Comparison of ENCODE assay signal across 8 mouse cellular contexts in genomic region chr1:34841709-34842388, GRCm38 (mm10). TPM values are rescaled to one million over a fixed set of nuclear protein-coding genes. Genes with fewer than 3 reads are reported as not detected.
DNase-seq lines count a peak whose midpoint lies in the region; ATAC-seq and TF ChIP-seq lines count a peak whose summit lies in the region.

No protein-coding gene starts in this region.

- WGBS in heart, embryonic 10.5 days: 1% methylated on average over 12 of the region's 12 CpGs
- 3% methylated on average over 12 of the region's 12 CpGs for WGBS in midbrain, embryonic 11.5 days

- H3K9me3 ChIP-seq in heart, embryonic 10.5 days: no peaks in the 10 kb centered on the region
- no peaks in the 10 kb centered on the region for H3K9me3 ChIP-seq in MEL (replicated peaks; ENCODE audit: insufficient read depth, low read length)
- no peaks in the 10 kb centered on the region for H3K9me3 ChIP-seq in midbrain, embryonic 11.5 days (ENCODE audit: control insufficient read depth, low read length)

- H3K79me2 ChIP-seq in MEL (ENCODE audit: control insufficient read depth, insufficient read depth, low read length, poor library complexity): peaks cover 52% of the 10 kb centered on the region

- H3K27ac ChIP-seq in heart, embryonic 10.5 days: peak overlapping the region; percentile 97
- peak overlapping the region; percentile 82 for H3K27ac ChIP-seq in MEL (ENCODE audit: control insufficient read depth, low read depth, low read length)
- peak overlapping the region; percentile 90 for H3K27ac ChIP-seq in midbrain, embryonic 11.5 days (ENCODE audit: low read depth, low read length)

- H3K36me3 ChIP-seq in heart, embryonic 10.5 days: no peaks in the 10 kb centered on the region
- peaks cover 8 to 29% of the 10 kb centered on the region in 2 experiments for H3K36me3 ChIP-seq in MEL (ENCODE audit: control insufficient read depth in 1 of 2, insufficient read depth in 2 of 2, low read length in 2 of 2)
- no peaks in the 10 kb centered on the region for H3K36me3 ChIP-seq in midbrain, embryonic 11.5 days (ENCODE audit: control insufficient read depth, insufficient read depth, low read length)

- ATAC-seq in midbrain, embryonic 11.5 days (ENCODE audit: low FRiP score): no peak

- peak overlapping the region; percentile 80 for H3K4me2 ChIP-seq in midbrain, embryonic 11.5 days

- H3K27me3 ChIP-seq in heart, embryonic 10.5 days (ENCODE audit: insufficient read depth, poor library complexity, severe bottlenecking): no peaks in the 10 kb centered on the region
- H3K27me3 ChIP-seq in MEL (ENCODE audit: control insufficient read depth in 1 of 2, insufficient read depth in 2 of 2, low read length in 2 of 2): no peaks in the 10 kb centered on the region
- no peaks in the 10 kb centered on the region for H3K27me3 ChIP-seq in midbrain, embryonic 11.5 days (ENCODE audit: control insufficient read depth, insufficient read depth, low read length)

- TF ChIP-seq CTCF in MEL (IDR thresholded peaks at IDR 0.05 in 2 of 3, conservative IDR thresholded peaks at IDR 0.05 in 1 of 3; ENCODE audit: control insufficient read depth in 1 of 3, insufficient read depth in 1 of 3, low read depth in 2 of 3, low read length in 3 of 3, poor library complexity in 1 of 3, severe bottlenecking in 1 of 3): no peak

- no peak for TF ChIP-seq POLR2A in MEL (IDR thresholded peaks at IDR 0.05; ENCODE audit: control insufficient read depth in 1 of 2, insufficient read depth in 1 of 2, low read depth in 1 of 2, low read length in 2 of 2, poor library complexity in 1 of 2)

- TF ChIP-seq RAD21 in MEL (IDR thresholded peaks at IDR 0.05; ENCODE audit: low read depth, low read length): no peak

- H3K9ac ChIP-seq in MEL (ENCODE audit: control insufficient read depth, low read depth, low read length, poor library complexity, severe bottlenecking): peak overlapping the region; percentile 95
- H3K9ac ChIP-seq in midbrain, embryonic 11.5 days (ENCODE audit: low read length): peak overlapping the region; percentile 96

- H3K4me1 ChIP-seq in heart, embryonic 10.5 days: peaks cover 37% of the 10 kb centered on the region
- H3K4me1 ChIP-seq in MEL (ENCODE audit: control insufficient read depth in 1 of 2, insufficient read depth in 2 of 2, low read length in 2 of 2): peaks cover 0 to 11% of the 10 kb centered on the region in 2 experiments; a peak in 3 of 4 replicates
- peaks cover 25% of the 10 kb centered on the region for H3K4me1 ChIP-seq in midbrain, embryonic 11.5 days (ENCODE audit: control insufficient read depth, insufficient read depth, low read length)

- intact Hi-C loops in heart, postnatal 25 days (cut with DNase I): loop anchor here (2.0 kb wide), 1 partner anchor 15 kb away; no protein-coding TSS in a partner anchor

- DNase-seq in heart, embryonic 10.5 days (ENCODE audit: low spot score): no peak
- no peak for DNase-seq in heart, postnatal 25 days (ENCODE audit: low spot score)
- no peak for DNase-seq in MEL (ENCODE audit: low read depth, low spot score)
- DNase-seq in forelimb bud, embryonic 11.5 days (ENCODE audit: low read depth, low spot score): peak; percentile 21
- peak; percentile 88 for DNase-seq in midbrain, embryonic 11.5 days (ENCODE audit: low spot score, missing footprints)
- DNase-seq in cerebellum, postnatal 10 days: no peak
- no peak for DNase-seq in right cerebral cortex, postnatal 14 days
- no peak for DNase-seq in layer of hippocampus, adult 11-12 months (ENCODE audit: low spot score)

- H3K4me3 ChIP-seq in heart, embryonic 10.5 days: peak overlapping the region; percentile 78
- peak overlapping the region; percentile 98 for H3K4me3 ChIP-seq in MEL (ENCODE audit: control insufficient read depth in 1 of 2, insufficient read depth in 1 of 2, low read depth in 2 of 2, low read length in 2 of 2)
- peak overlapping the region; percentile 75 for H3K4me3 ChIP-seq in midbrain, embryonic 11.5 days (ENCODE audit: low read depth, low read length)

- TF ChIP-seq EP300 in MEL (IDR thresholded peaks at IDR 0.05; ENCODE audit: low read depth in 1 of 2, low read length in 2 of 2): no peak

TF ChIP-seq in MEL, 35 proteins besides CTCF, POLR2A, EP300 and RAD21:
- TF ChIP-seq ZNF384 (IDR thresholded peaks at IDR 0.05; ENCODE audit: low read depth, low read length): peak; percentile 43; the same call in 1 of the 2 replicates
- TF ChIP-seq CHD1 (IDR thresholded peaks at IDR 0.05; ENCODE audit: low read depth, low read length): no peak

RNA-seq across cellular contexts. Expression of gene Fam168b, which starts 1.0 kb away (rescaled TPM):
- polyA plus RNA-seq in heart, embryonic 10.5 days (2016; fragmentation: Nextera tagmentation; extraction: Ambion mirVana): 66.7 and 73.6 TPM in 2 replicates
- total RNA-seq in heart, postnatal 25 days (2021): 10 to 100 TPM; 43.0 to 45.3 TPM
- total RNA-seq in MEL (2012; rRNA removed): 72.7 and 78.9 TPM in 2 replicates
- polyA plus RNA-seq in MEL (2012; ENCODE audit: insufficient read depth in 1 of 2, insufficient read length in 2 of 2, low read depth in 1 of 2, low replicate concordance in 2 of 2, missing spikeins in 1 of 2): 100 to 1,000 TPM in 1 of 2 experiments, 10 to 100 TPM in 1; 97.4 to 136 TPM
- 104 and 114 TPM in 2 replicates for polyA plus RNA-seq in midbrain, embryonic 11.5 days (2014; fragmentation: Nextera tagmentation; extraction: Ambion mirVana)

RNA-seq across cellular contexts. Expression of gene Plekhb2, which starts 7.9 kb away (rescaled TPM):
- polyA plus RNA-seq in heart, embryonic 10.5 days (2016; fragmentation: Nextera tagmentation; extraction: Ambion mirVana): 37.8 and 65.1 TPM in 2 replicates
- 100 to 1,000 TPM; 102 to 114 TPM for total RNA-seq in heart, postnatal 25 days (2021)
- total RNA-seq in MEL (2012; rRNA removed): 14.6 and 16.8 TPM in 2 replicates
- 10 to 100 TPM in 1 of 2 experiments, not detected in 1; 22.2 TPM for polyA plus RNA-seq in MEL (2012; ENCODE audit: insufficient read depth in 1 of 2, insufficient read length in 2 of 2, low read depth in 1 of 2, low replicate concordance in 2 of 2, missing spikeins in 1 of 2)
- 52.5 and 56.3 TPM in 2 replicates for polyA plus RNA-seq in midbrain, embryonic 11.5 days (2014; fragmentation: Nextera tagmentation; extraction: Ambion mirVana)

Comparison
In these comparisons a context has a peak if more than half of its experiments do, and no peak if none do; other contexts are left out.
1. DNase-seq: peak in forelimb bud, embryonic 11.5 days (single experiment) and midbrain, embryonic 11.5 days (single experiment); none in heart, embryonic 10.5 days (single experiment), heart, postnatal 25 days (single experiment), MEL (single experiment), cerebellum, postnatal 10 days (0 of 2), right cerebral cortex, postnatal 14 days (single experiment) and layer of hippocampus, adult 11-12 months (single experiment).
2. Peak in every context shown above with its lines, with median percentiles within 50 percentile points of each other: H3K27ac ChIP-seq and H3K4me3 ChIP-seq.